Mouse (Mus musculus): Measurements from ENCODE around the gene Frem2. TPM values are rescaled to one million over a fixed set of nuclear protein-coding genes. Genes with fewer than 3 reads are reported as not detected.

Frem2 gene
- polyA plus RNA-seq, 1 experiment from 2014 or later = 10.5 TPM

- no peaks in the 10 kb centered on the region for H3K4me1 ChIP-seq
- no peak overlapping the region for H3K4me2 ChIP-seq
- H3K9ac ChIP-seq = no peak overlapping the region
- H3K9me3 ChIP-seq = no peaks in the 10 kb centered on the region
- ATAC-seq (ENCODE audit: borderline replicate concordance, extremely low read depth, low FRiP score, low TSS enrichment) = no peak
- no peak overlapping the region for H3K27ac ChIP-seq
- H3K27me3 ChIP-seq = no peaks in the 10 kb centered on the region
- 88% methylated on average over 6 of the region's 6 CpGs for WGBS
- no peak overlapping the region for H3K4me3 ChIP-seq
- 0 out of 2 replicates have a peak, but pooled peaks cover 7% of the 10 kb centered on the region for H3K36me3 ChIP-seq
Observed at GRCm38 (mm10) chr3:53532091-53532490, 125.1 kb downstream of the Frem2 start.

GRCm38 (mm10) chr3:53530305-53530704 lies 126.8 kb downstream of the Frem2 start:
- H3K4me1 ChIP-seq = peaks cover 5% of the 10 kb centered on the region; the same call in 1 of the 2 replicates
- ATAC-seq (ENCODE audit: borderline replicate concordance, extremely low read depth, low FRiP score, low TSS enrichment) = peak; percentile 19; the same call in 1 of the 2 replicates
- no peak overlapping the region for H3K4me3 ChIP-seq
- no peaks in the 10 kb centered on the region for H3K36me3 ChIP-seq
- no peak overlapping the region for H3K9ac ChIP-seq
- H3K27ac ChIP-seq = 0 out of 2 replicates have a peak overlapping the region, but pooled peaks have one; percentile 22
- H3K4me2 ChIP-seq = no peak overlapping the region
- 57% methylated on average over 6 of the region's 6 CpGs for WGBS
- H3K27me3 ChIP-seq = no peaks in the 10 kb centered on the region
- no peaks in the 10 kb centered on the region for H3K9me3 ChIP-seq

DNA sequence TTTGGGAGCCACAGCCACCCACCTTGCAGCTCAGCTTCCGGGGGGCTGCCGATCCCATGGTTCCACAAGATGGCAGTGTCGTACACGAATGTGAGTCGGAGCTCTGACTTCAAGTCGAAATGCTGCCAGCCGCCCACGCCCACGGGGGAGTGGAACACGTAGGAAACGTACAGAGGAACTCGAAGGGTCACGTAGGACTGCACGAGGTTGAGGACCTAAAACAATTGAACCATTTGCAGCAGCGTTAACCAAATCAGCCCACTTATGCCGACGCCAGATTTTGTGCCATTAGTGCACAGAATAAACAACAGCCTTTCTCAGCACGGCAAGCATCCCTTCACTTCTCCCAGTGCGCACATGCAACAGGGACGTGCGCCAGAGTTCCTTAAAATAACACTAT lies 131.4 kb downstream of the Frem2 start:
- H3K4me2 ChIP-seq = peak overlapping the region; percentile 68
- WGBS = 4% methylated on average over 21 of the region's 21 CpGs
- ATAC-seq (ENCODE audit: borderline replicate concordance, extremely low read depth, low FRiP score, low TSS enrichment) = 0 out of 2 replicates have a peak, but pooled peaks have one; percentile 31
- no peaks in the 10 kb centered on the region for H3K27me3 ChIP-seq
- no peaks in the 10 kb centered on the region for H3K36me3 ChIP-seq
- peak overlapping the region; percentile 37 for H3K4me3 ChIP-seq
- H3K27ac ChIP-seq = no peak overlapping the region
- H3K4me1 ChIP-seq = peaks cover 5% of the 10 kb centered on the region; the same call in 1 of the 2 replicates
- no peak overlapping the region for H3K9ac ChIP-seq
- H3K9me3 ChIP-seq = no peaks in the 10 kb centered on the region

DNA sequence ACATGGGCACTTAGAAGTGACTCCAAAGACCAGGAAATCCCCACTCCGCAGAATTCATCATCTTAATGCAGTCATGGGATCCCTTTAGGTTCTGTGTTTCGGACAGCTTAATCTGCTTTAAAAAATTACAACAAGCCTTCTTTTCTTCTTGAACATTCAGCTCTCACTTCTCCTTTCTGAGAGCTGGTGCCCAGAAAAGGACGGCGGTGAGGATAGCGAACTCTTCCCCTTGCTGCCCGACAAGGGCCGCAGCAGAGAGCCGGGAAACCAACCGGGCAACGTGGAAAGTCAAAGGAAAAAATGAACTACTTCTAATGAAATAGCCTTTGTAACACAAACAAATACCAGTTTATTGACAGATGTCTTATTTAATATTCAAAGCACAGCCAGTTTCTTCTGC lies 134.4 kb downstream of the Frem2 start:
- Histone ChIP-seq H3K27ac (no peak overlapping the region), H3K4me1 (peaks cover 5% of the 10 kb centered on the region; the same call in 1 of the 2 replicates), H3K9me3 (no peaks in the 10 kb centered on the region), H3K27me3 (no peaks in the 10 kb centered on the region), H3K36me3 (0 out of 2 replicates have a peak, but pooled peaks cover 6% of the 10 kb centered on the region), H3K9ac (no peak overlapping the region), H3K4me3 (no peak overlapping the region), H3K4me2 (no peak overlapping the region)
- ATAC-seq (ENCODE audit: borderline replicate concordance, extremely low read depth, low FRiP score, low TSS enrichment) = no peak
- WGBS = 92% methylated on average over 10 of the region's 10 CpGs

- Histone ChIP-seq H3K9me3 (no peaks in the 10 kb centered on the region), H3K4me2 (no peak overlapping the region), H3K4me1 (no peaks in the 10 kb centered on the region), H3K27ac (no peak overlapping the region), H3K27me3 (no peaks in the 10 kb centered on the region), H3K36me3 (0 out of 2 replicates have a peak, but pooled peaks cover 5% of the 10 kb centered on the region), H3K4me3 (no peak overlapping the region), H3K9ac (no peak overlapping the region)
- ATAC-seq (ENCODE audit: borderline replicate concordance, extremely low read depth, low FRiP score, low TSS enrichment) = no peak
- WGBS = 74% methylated on average over 4 of the region's 4 CpGs
Observed at GRCm38 (mm10) chr3:53514221-53515065, 142.7 kb downstream of the Frem2 start.

DNA sequence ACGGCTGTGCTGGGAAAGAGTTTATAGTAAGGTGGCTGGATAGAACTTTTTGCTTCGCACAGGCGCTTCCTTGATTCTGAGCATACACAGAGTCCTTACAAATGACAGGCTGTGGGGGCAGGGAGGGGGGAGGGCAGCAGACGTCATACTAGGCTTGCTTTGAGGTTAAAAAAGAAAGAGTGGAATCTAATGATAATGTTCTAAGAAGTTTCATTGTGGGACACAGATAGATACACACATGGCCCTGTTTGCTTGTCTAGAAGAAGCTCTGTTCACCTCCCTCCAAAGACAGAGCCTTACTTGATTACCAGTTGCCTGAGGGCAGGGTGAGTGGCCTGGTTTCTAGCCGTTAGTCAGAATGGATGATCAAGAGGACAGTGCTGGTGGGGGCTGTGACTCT lies 144.1 kb downstream of the Frem2 start:
- no peaks in the 10 kb centered on the region for H3K27me3 ChIP-seq
- H3K36me3 ChIP-seq = no peaks in the 10 kb centered on the region
- no peak overlapping the region for H3K27ac ChIP-seq
- H3K9ac ChIP-seq = no peak overlapping the region
- H3K4me1 ChIP-seq = no peaks in the 10 kb centered on the region
- ATAC-seq (ENCODE audit: borderline replicate concordance, extremely low read depth, low FRiP score, low TSS enrichment) = no peak
- no peaks in the 10 kb centered on the region for H3K9me3 ChIP-seq
- H3K4me3 ChIP-seq = no peak overlapping the region
- H3K4me2 ChIP-seq = no peak overlapping the region
- WGBS = 46% methylated on average over 5 of the region's 5 CpGs

GRCm38 (mm10) chr3:53502428-53502827 lies 154.7 kb downstream of the Frem2 start:
- Histone ChIP-seq H3K4me2 (no peak overlapping the region), H3K27ac (no peak overlapping the region), H3K9me3 (no peaks in the 10 kb centered on the region), H3K27me3 (no peaks in the 10 kb centered on the region), H3K36me3 (no peaks in the 10 kb centered on the region), H3K9ac (no peak overlapping the region), H3K4me1 (no peaks in the 10 kb centered on the region), H3K4me3 (no peak overlapping the region)
- WGBS = 64% methylated on average over 6 of the region's 6 CpGs
- ATAC-seq (ENCODE audit: borderline replicate concordance, extremely low read depth, low FRiP score, low TSS enrichment) = no peak

- H3K27me3 ChIP-seq = no peaks in the 10 kb centered on the region
- no peak for ATAC-seq (ENCODE audit: borderline replicate concordance, extremely low read depth, low FRiP score, low TSS enrichment)
- no peak overlapping the region for H3K9ac ChIP-seq
- 73% methylated on average over 6 of the region's 6 CpGs for WGBS
- no peak overlapping the region for H3K4me2 ChIP-seq
- H3K9me3 ChIP-seq = no peaks in the 10 kb centered on the region
- H3K27ac ChIP-seq = no peak overlapping the region
- H3K36me3 ChIP-seq = no peaks in the 10 kb centered on the region
- no peak overlapping the region for H3K4me3 ChIP-seq
- no peaks in the 10 kb centered on the region for H3K4me1 ChIP-seq
Observed at GRCm38 (mm10) chr3:53498351-53498905, 158.7 kb downstream of the Frem2 start.

DNA sequence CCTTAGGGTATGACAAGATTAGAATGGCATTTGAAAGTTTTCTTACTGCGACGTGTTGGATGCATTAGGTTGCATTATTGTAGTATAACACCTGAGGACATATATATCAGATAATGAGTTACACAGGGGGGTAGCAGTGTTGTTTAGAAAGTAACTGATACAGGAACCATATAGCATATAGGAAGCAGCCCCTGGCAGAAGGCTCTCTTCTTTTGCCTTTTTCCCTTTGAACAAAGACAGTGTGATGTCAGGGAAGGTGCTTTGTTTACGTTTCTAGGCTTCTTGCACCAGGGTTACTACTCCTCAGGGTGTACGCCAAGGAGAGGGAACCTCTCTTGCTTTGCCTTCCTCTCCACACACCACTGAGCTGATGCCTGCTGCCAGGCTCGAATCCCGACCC lies 168.8 kb downstream of the Frem2 start, which contains the start of gene Stoml3:
Stoml3 (plus strand) TSS at position 301 of the 400 bp plus-strand sequence.
- Histone ChIP-seq H3K36me3 (no peaks in the 10 kb centered on the region), H3K9ac (no peak within 1 kb of the TSS), H3K4me1 (0 out of 2 replicates have a peak, but pooled peaks cover 8% of the 10 kb centered on the region), H3K27ac (no peak within 1 kb of the TSS), H3K9me3 (no peaks in the 10 kb centered on the region), H3K4me3 (no peak within 1 kb of the TSS), H3K4me2 (no peak within 1 kb of the TSS), H3K27me3 (no peaks in the 10 kb centered on the region)
- 65% methylated on average over 6 of the region's 6 CpGs for WGBS
- no peak for ATAC-seq (ENCODE audit: borderline replicate concordance, extremely low read depth, low FRiP score, low TSS enrichment)

DNA sequence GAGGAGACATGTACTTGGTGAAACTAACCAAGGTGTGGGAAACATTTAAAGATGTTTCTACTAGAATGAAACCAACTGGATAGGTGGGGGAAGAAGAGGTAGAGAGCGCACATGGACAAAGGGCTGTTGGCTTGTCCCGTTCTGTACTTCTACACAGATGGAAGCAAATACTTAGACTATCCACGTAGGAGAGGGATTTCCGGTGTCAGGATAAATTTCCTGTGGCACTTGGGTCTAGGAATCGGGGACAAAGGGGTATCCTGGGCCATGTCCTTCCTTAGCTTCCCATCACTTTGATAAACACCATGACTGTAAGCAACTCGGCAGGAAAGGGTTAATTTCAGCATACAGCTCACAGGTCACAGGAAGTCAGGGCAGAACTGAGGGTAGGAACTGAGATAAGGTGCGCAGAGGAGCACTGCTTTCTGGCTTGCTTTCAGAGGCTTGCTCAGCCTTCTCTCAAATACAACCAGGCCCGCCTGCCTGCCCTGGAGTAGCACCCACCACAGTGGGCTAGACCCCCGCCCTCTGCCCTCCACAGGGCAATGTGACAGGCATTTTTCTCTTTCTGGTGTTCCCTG lies 170.1 kb downstream of the Frem2 start:
- H3K9me3 ChIP-seq = no peaks in the 10 kb centered on the region
- peak overlapping the region; percentile 0 for H3K27ac ChIP-seq
- 0 out of 2 replicates have a peak, but pooled peaks have one; percentile 27 for ATAC-seq (ENCODE audit: borderline replicate concordance, extremely low read depth, low FRiP score, low TSS enrichment)
- 0 out of 2 replicates have a peak, but pooled peaks cover 8% of the 10 kb centered on the region for H3K4me1 ChIP-seq
- WGBS = 38% methylated on average over 9 of the region's 9 CpGs
- 0 out of 2 replicates have a peak, but pooled peaks cover 5% of the 10 kb centered on the region for H3K36me3 ChIP-seq
- no peak overlapping the region for H3K4me2 ChIP-seq
- no peaks in the 10 kb centered on the region for H3K27me3 ChIP-seq
- no peak overlapping the region for H3K9ac ChIP-seq
- H3K4me3 ChIP-seq = no peak overlapping the region

DNA sequence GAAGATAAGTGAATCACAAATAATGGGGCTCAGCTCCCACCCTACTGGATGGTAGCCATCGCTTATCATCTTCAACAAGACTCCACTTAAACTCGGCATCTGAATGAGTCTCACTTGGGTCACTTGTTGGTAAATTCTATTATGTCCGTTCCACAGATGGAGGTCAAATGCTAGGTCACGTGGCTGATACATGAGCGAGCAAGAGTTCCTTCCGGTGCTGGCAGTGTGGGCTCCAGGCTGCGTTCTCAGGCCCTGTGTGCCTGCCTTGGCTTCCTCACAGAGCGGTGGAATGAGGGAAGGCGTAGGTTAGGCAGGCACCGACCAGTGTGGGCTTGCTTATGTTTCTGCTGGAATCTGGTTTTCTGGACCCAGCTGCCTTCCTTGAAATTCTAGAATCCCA lies 170.6 kb downstream of the Frem2 start:
- H3K4me2 ChIP-seq = no peak overlapping the region
- WGBS = 72% methylated on average over 10 of the region's 10 CpGs
- peak overlapping the region; percentile 0; the same call in 1 of the 2 replicates for H3K27ac ChIP-seq
- no peak overlapping the region for H3K4me3 ChIP-seq
- no peak overlapping the region for H3K9ac ChIP-seq
- H3K4me1 ChIP-seq = 0 out of 2 replicates have a peak, but pooled peaks cover 8% of the 10 kb centered on the region
- no peaks in the 10 kb centered on the region for H3K9me3 ChIP-seq
- no peak for ATAC-seq (ENCODE audit: borderline replicate concordance, extremely low read depth, low FRiP score, low TSS enrichment)
- H3K36me3 ChIP-seq = 0 out of 2 replicates have a peak, but pooled peaks cover 6% of the 10 kb centered on the region
- H3K27me3 ChIP-seq = no peaks in the 10 kb centered on the region
